Mouse (Mus musculus): ENCODE data around the gene Spen. TPM values are rescaled to one million over a fixed set of nuclear protein-coding genes. Genes with fewer than 3 reads are reported as not detected.
A peak's percentile ranks its signal among the peaks of the same experiment; 100 is the strongest.

The Spen gene
- polyA plus RNA-seq, 1 experiment from 2014 or later = 6.2 TPM

DNA sequence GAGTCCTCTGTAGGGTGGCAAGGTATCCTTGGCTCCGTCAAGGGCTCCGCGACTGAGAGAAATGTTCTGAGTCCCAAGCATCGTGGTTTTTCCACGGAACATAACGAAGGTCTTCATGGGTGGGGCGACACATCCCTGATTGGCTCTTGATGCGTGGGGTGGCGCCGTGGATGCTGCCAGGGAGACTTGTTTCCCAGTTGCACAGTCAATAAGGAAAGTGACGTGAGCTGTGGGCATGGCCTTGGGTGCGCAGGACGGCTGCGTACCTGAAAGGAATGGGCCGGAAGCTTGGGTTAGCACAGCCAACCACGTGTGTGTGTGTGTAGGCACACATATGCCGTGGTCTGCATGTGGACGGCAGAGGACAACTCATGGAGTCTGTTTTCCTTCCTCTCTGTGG lies 105.2 kb downstream of the Spen start:
- DNase-seq (ENCODE audit: low spot score) (no peak), ATAC-seq (replicated peaks; ENCODE audit: low FRiP score, low read depth) (no peak)
- Histone ChIP-seq H3K36me3 (ENCODE audit: insufficient read depth, low read length) (no peaks in the 10 kb centered on the region), H3K9me3 (replicated peaks; ENCODE audit: low read length) (no peaks in the 10 kb centered on the region), H3K4me3 (replicated peaks; ENCODE audit: low read depth, low read length) (no peak overlapping the region), H3K4me1 (replicated peaks; ENCODE audit: insufficient read depth, low read length) (no peaks in the 10 kb centered on the region), H3K4me2 (ENCODE audit: low read length) (no peak overlapping the region), H3K27me3 (ENCODE audit: insufficient read depth, low read length) (no peaks in the 10 kb centered on the region), H3K9ac (ENCODE audit: low read depth, low read length) (no peak overlapping the region), H3K27ac (no peak overlapping the region)
- TF ChIP-seq CTCF (IDR thresholded peaks at IDR 0.05; ENCODE audit: low read depth) = no peak
- WGBS = 86% methylated on average over 18 of the region's 18 CpGs

- Histone ChIP-seq H3K4me3 (replicated peaks; ENCODE audit: low read depth, low read length) (no peak overlapping the region), H3K4me1 (replicated peaks; ENCODE audit: insufficient read depth, low read length) (no peaks in the 10 kb centered on the region), H3K27ac (no peak overlapping the region), H3K36me3 (ENCODE audit: insufficient read depth, low read length) (no peaks in the 10 kb centered on the region), H3K27me3 (ENCODE audit: insufficient read depth, low read length) (no peaks in the 10 kb centered on the region), H3K4me2 (ENCODE audit: low read length) (no peak overlapping the region), H3K9me3 (replicated peaks; ENCODE audit: low read length) (no peaks in the 10 kb centered on the region), H3K9ac (ENCODE audit: low read depth, low read length) (no peak overlapping the region)
- WGBS = 52% methylated on average over 13 of the region's 14 CpGs
- DNase-seq (ENCODE audit: low spot score) = no peak
- ATAC-seq (replicated peaks; ENCODE audit: low FRiP score, low read depth) = no peak
- no peak for TF ChIP-seq CTCF (IDR thresholded peaks at IDR 0.05; ENCODE audit: low read depth)
Observed at GRCm38 (mm10) chr4:141432666-141433065, 105.7 kb downstream of the Spen start.

DNA sequence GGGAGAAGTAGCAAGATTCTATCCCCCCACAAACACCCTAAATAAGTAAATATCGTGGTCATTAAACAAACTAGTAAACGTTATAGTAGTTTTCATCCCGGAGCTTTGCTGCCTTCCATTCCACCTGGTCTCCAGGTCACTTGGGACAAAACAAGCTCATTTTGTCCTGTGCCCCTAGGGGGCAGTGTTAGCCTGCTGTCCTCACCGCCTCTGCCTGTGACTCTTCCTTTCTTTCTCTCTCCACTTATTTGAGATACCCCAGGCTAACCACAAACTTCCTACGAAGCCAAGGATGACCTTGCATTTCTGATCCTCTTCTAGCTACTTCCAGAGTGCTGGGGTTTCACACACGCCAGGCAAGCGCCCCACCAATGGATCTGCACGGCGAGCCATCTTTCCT lies 107.4 kb downstream of the Spen start:
- Histone ChIP-seq H3K9me3 (replicated peaks; ENCODE audit: low read length) (no peaks in the 10 kb centered on the region), H3K4me1 (replicated peaks; ENCODE audit: insufficient read depth, low read length) (peaks cover 8% of the 10 kb centered on the region; the same call in 1 of the 2 replicates), H3K27ac (no peak overlapping the region), H3K36me3 (ENCODE audit: insufficient read depth, low read length) (no peaks in the 10 kb centered on the region), H3K4me2 (ENCODE audit: low read length) (no peak overlapping the region), H3K9ac (ENCODE audit: low read depth, low read length) (no peak overlapping the region), H3K4me3 (replicated peaks; ENCODE audit: low read depth, low read length) (no peak overlapping the region), H3K27me3 (ENCODE audit: insufficient read depth, low read length) (no peaks in the 10 kb centered on the region)
- ATAC-seq (replicated peaks; ENCODE audit: low FRiP score, low read depth) = no peak
- WGBS = 35% methylated on average over 9 of the region's 9 CpGs
- TF ChIP-seq CTCF (IDR thresholded peaks at IDR 0.05; ENCODE audit: low read depth) = peak; percentile 86
- peak; percentile 77 for DNase-seq (ENCODE audit: low spot score)

DNA sequence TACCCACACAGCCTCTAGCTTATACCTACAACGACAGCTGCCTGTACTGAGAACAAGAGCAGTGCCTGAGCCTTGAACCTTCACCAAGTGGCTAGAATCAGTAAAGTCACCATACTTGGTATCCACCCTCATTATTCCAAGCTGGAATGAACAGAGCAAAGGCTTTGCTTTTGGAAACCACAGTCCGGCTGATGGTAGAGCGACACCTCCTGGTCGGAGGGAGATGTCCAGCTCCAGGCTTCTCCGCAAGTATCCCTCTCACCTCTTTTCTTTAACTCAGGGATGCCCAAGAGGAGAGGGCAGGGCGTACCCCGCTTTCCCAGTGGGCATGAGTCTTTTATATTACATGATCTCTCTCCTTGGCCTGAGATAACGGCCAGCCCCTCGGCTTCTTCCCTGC lies 108.5 kb downstream of the Spen start:
- Histone ChIP-seq H3K27me3 (ENCODE audit: insufficient read depth, low read length) (no peaks in the 10 kb centered on the region), H3K9me3 (replicated peaks; ENCODE audit: low read length) (no peaks in the 10 kb centered on the region), H3K27ac (no peak overlapping the region), H3K9ac (ENCODE audit: low read depth, low read length) (no peak overlapping the region), H3K4me1 (replicated peaks; ENCODE audit: insufficient read depth, low read length) (peaks cover 20% of the 10 kb centered on the region; the same call in 1 of the 2 replicates), H3K4me2 (ENCODE audit: low read length) (no peak overlapping the region), H3K4me3 (replicated peaks; ENCODE audit: low read depth, low read length) (no peak overlapping the region), H3K36me3 (ENCODE audit: insufficient read depth, low read length) (no peaks in the 10 kb centered on the region)
- peak; percentile 67 for DNase-seq (ENCODE audit: low spot score)
- peak; percentile 77 for TF ChIP-seq CTCF (IDR thresholded peaks at IDR 0.05; ENCODE audit: low read depth)
- ATAC-seq (replicated peaks; ENCODE audit: low FRiP score, low read depth) = no peak
- 47% methylated on average over 9 of the region's 9 CpGs for WGBS

GRCm38 (mm10) chr4:141429381-141429780 lies 109.0 kb downstream of the Spen start:
- H3K27ac ChIP-seq = no peak overlapping the region
- no peak overlapping the region for H3K4me2 ChIP-seq (ENCODE audit: low read length)
- no peaks in the 10 kb centered on the region for H3K27me3 ChIP-seq (ENCODE audit: insufficient read depth, low read length)
- WGBS = 83% methylated on average over 6 of the region's 6 CpGs
- H3K36me3 ChIP-seq (ENCODE audit: insufficient read depth, low read length) = no peaks in the 10 kb centered on the region
- no peaks in the 10 kb centered on the region for H3K9me3 ChIP-seq (replicated peaks; ENCODE audit: low read length)
- ATAC-seq (replicated peaks; ENCODE audit: low FRiP score, low read depth) (no peak), DNase-seq (ENCODE audit: low spot score) (no peak)
- H3K9ac ChIP-seq (ENCODE audit: low read depth, low read length) = no peak overlapping the region
- H3K4me3 ChIP-seq (replicated peaks; ENCODE audit: low read depth, low read length) = no peak overlapping the region
- peaks cover 20% of the 10 kb centered on the region; the same call in 1 of the 2 replicates for H3K4me1 ChIP-seq (replicated peaks; ENCODE audit: insufficient read depth, low read length)
- no peak for TF ChIP-seq CTCF (IDR thresholded peaks at IDR 0.05; ENCODE audit: low read depth)

- WGBS = 91% methylated on average over 13 of the region's 13 CpGs
- ATAC-seq (replicated peaks; ENCODE audit: low FRiP score, low read depth) (no peak), DNase-seq (ENCODE audit: low spot score) (no peak)
- no peaks in the 10 kb centered on the region for H3K9me3 ChIP-seq (replicated peaks; ENCODE audit: low read length)
- H3K9ac ChIP-seq (ENCODE audit: low read depth, low read length) = no peak overlapping the region
- H3K27ac ChIP-seq = no peak overlapping the region
- H3K27me3 ChIP-seq (ENCODE audit: insufficient read depth, low read length) = no peaks in the 10 kb centered on the region
- H3K4me2 ChIP-seq (ENCODE audit: low read length) = no peak overlapping the region
- no peaks in the 10 kb centered on the region for H3K36me3 ChIP-seq (ENCODE audit: insufficient read depth, low read length)
- no peak overlapping the region for H3K4me3 ChIP-seq (replicated peaks; ENCODE audit: low read depth, low read length)
- TF ChIP-seq CTCF (IDR thresholded peaks at IDR 0.05; ENCODE audit: low read depth) = no peak
- peaks cover 20% of the 10 kb centered on the region; the same call in 1 of the 2 replicates for H3K4me1 ChIP-seq (replicated peaks; ENCODE audit: insufficient read depth, low read length)
Observed at GRCm38 (mm10) chr4:141427921-141428320, 110.5 kb downstream of the Spen start.
